Mouse (Mus musculus): ENCODE measurements around the gene Setd1a. TPM values are rescaled to one million over a fixed set of nuclear protein-coding genes. Genes with fewer than 3 reads are reported as not detected.

The Setd1a gene
- polyA plus RNA-seq, 1 experiment from 2014 or later, result 32.6 TPM

DNA sequence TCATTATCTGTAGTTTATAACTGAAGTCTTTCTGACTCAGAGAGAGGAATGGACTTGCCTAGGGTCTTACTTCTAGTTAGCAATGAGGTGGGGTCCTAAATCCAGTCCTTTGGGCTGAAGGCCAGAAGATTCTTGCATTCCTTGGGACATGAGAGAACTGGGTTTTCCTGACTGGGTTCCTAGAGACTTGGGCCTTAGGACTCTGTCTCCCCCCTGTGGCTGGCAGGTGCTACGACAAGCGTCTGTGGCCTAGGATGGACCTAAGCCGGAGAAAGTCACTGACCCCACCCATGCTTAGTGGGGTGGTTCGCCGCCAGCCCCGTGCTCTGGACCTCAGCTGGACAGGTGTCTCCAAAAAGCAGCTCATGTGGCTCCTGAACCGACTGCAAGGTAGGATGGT is 15.4 kb upstream of the Setd1a start:
- 37% methylated on average over 7 of the region's 7 CpGs for WGBS
- H3K4me1 ChIP-seq (ENCODE audit: control insufficient read depth, insufficient read depth, low read length), result no peaks in the 10 kb centered on the region
- ATAC-seq (ENCODE audit: low FRiP score, low TSS enrichment), result 0 out of 2 replicates have a peak, but pooled peaks have one; percentile 76

DNA sequence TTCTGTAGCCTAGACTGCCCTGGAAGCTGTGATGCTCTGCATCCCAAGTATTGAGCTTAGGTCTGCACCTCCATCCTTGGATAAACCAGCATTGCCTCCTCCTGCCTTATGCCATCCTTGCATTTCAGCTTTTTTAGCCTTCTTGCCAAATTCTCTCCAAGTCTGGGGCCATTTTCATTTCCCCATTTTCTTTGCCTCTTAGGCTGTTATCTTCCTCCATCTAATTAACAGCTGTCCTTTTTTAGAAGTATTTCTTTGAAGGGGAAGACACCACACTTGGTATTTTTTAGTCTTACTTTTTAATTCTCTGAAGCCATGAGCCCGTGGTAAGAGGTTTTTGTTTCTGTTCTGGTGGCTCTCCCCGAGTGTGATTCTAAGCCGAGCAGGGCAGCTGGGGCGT is 12.8 kb upstream of the Setd1a start:
- ATAC-seq (ENCODE audit: low FRiP score, low TSS enrichment), result no peak
- Histone ChIP-seq H3K36me3 (ENCODE audit: control insufficient read depth, insufficient read depth, low read length) (peaks cover 72% of the 10 kb centered on the region), H3K27me3 (ENCODE audit: control insufficient read depth, insufficient read depth, low read length) (no peaks in the 10 kb centered on the region), H3K9ac (ENCODE audit: low read depth, low read length) (no peak overlapping the region), H3K9me3 (ENCODE audit: control insufficient read depth, low read length) (no peaks in the 10 kb centered on the region), H3K4me3 (ENCODE audit: low read length) (no peak overlapping the region), H3K4me1 (ENCODE audit: control insufficient read depth, insufficient read depth, low read length) (peaks cover 4% of the 10 kb centered on the region; the same call in 1 of the 2 replicates), H3K27ac (ENCODE audit: low read depth, low read length) (no peak overlapping the region), H3K4me2 (replicated peaks; ENCODE audit: low read depth, low read length) (no peak overlapping the region)
- WGBS, result 92% methylated on average over 4 of the region's 4 CpGs

More for the DNA sequence above, 15.4 kb upstream of the Setd1a start:
- Histone ChIP-seq H3K4me3 (ENCODE audit: low read length) (no peak overlapping the region), H3K36me3 (ENCODE audit: control insufficient read depth, insufficient read depth, low read length) (peaks cover 77% of the 10 kb centered on the region), H3K9ac (ENCODE audit: low read depth, low read length) (no peak overlapping the region), H3K27me3 (ENCODE audit: control insufficient read depth, insufficient read depth, low read length) (no peaks in the 10 kb centered on the region), H3K27ac (ENCODE audit: low read depth, low read length) (no peak overlapping the region), H3K4me2 (replicated peaks; ENCODE audit: low read depth, low read length) (no peak overlapping the region), H3K9me3 (ENCODE audit: control insufficient read depth, low read length) (no peaks in the 10 kb centered on the region)

GRCm38 (mm10) chr7:127765756-127766155 is 10.7 kb upstream of the Setd1a start:
- Histone ChIP-seq H3K4me1 (ENCODE audit: control insufficient read depth, insufficient read depth, low read length) (peaks cover 10% of the 10 kb centered on the region; the same call in 1 of the 2 replicates), H3K27me3 (ENCODE audit: control insufficient read depth, insufficient read depth, low read length) (no peaks in the 10 kb centered on the region), H3K27ac (ENCODE audit: low read depth, low read length) (no peak overlapping the region), H3K4me2 (replicated peaks; ENCODE audit: low read depth, low read length) (no peak overlapping the region), H3K4me3 (ENCODE audit: low read length) (no peak overlapping the region), H3K9ac (ENCODE audit: low read depth, low read length) (no peak overlapping the region), H3K9me3 (ENCODE audit: control insufficient read depth, low read length) (no peaks in the 10 kb centered on the region), H3K36me3 (ENCODE audit: control insufficient read depth, insufficient read depth, low read length) (peaks cover 60% of the 10 kb centered on the region)
- 88% methylated on average over 2 of the region's 2 CpGs for WGBS
- ATAC-seq (ENCODE audit: low FRiP score, low TSS enrichment), result no peak

GRCm38 (mm10) chr7:127766851-127767609 is 9.4 kb upstream of the Setd1a start:
- Histone ChIP-seq H3K4me3 (ENCODE audit: low read length) (no peak overlapping the region), H3K27ac (ENCODE audit: low read depth, low read length) (no peak overlapping the region), H3K36me3 (ENCODE audit: control insufficient read depth, insufficient read depth, low read length) (peaks cover 58% of the 10 kb centered on the region), H3K4me2 (replicated peaks; ENCODE audit: low read depth, low read length) (no peak overlapping the region), H3K4me1 (ENCODE audit: control insufficient read depth, insufficient read depth, low read length) (peaks cover 16% of the 10 kb centered on the region), H3K27me3 (ENCODE audit: control insufficient read depth, insufficient read depth, low read length) (no peaks in the 10 kb centered on the region), H3K9ac (ENCODE audit: low read depth, low read length) (no peak overlapping the region), H3K9me3 (ENCODE audit: control insufficient read depth, low read length) (no peaks in the 10 kb centered on the region)
- ATAC-seq (ENCODE audit: low FRiP score, low TSS enrichment), result no peak
- WGBS, result 80% methylated on average over 17 of the region's 17 CpGs

DNA sequence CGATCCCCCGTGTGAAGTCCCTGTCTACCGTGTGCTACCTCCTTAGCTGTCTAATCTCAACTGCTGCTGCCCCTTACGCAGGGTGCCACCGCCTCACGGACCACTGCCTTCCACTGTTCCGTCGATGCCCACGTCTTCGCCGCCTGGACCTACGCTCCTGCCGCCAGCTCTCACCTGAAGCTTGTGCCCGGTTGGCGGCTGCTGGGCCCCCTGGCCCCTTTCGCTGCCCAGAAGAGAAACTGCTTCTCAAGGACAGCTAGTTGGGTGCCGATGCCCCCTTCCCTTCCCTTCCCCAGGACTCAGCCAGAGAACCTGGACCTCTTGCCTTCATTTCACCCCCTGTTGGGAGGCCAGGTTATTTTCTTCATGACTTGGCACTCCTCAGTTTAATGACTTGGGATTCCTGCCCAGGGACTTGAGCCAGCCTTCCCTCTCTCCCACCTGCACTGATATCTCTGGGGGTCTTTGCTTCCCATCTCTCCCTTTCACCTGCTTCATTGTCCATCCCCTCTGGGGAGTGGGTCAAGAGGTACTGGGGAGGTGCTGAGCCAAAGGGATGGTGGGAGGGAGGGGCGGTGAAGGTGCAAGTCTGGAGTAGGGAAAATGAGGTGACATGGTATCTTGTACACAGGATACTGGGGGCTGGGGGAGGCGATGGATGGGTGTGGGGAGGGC is 8.7 kb upstream of the Setd1a start:
- Histone ChIP-seq H3K9me3 (ENCODE audit: control insufficient read depth, low read length) (no peaks in the 10 kb centered on the region), H3K4me3 (ENCODE audit: low read length) (no peak overlapping the region), H3K4me2 (replicated peaks; ENCODE audit: low read depth, low read length) (no peak overlapping the region), H3K4me1 (ENCODE audit: control insufficient read depth, insufficient read depth, low read length) (peaks cover 16% of the 10 kb centered on the region), H3K36me3 (ENCODE audit: control insufficient read depth, insufficient read depth, low read length) (peaks cover 52% of the 10 kb centered on the region), H3K27ac (ENCODE audit: low read depth, low read length) (no peak overlapping the region), H3K9ac (ENCODE audit: low read depth, low read length) (no peak overlapping the region), H3K27me3 (ENCODE audit: control insufficient read depth, insufficient read depth, low read length) (no peaks in the 10 kb centered on the region)
- WGBS, result 93% methylated on average over 19 of the region's 19 CpGs
- no peak for ATAC-seq (ENCODE audit: low FRiP score, low TSS enrichment)

GRCm38 (mm10) chr7:127768346-127768996 is 8.0 kb upstream of the Setd1a start:
- H3K4me1 ChIP-seq (ENCODE audit: control insufficient read depth, insufficient read depth, low read length), result peaks cover 16% of the 10 kb centered on the region
- no peaks in the 10 kb centered on the region for H3K9me3 ChIP-seq (ENCODE audit: control insufficient read depth, low read length)
- 0 out of 2 replicates have a peak overlapping the region, but pooled peaks have one; percentile 47 for H3K27ac ChIP-seq (ENCODE audit: low read depth, low read length)
- no peak overlapping the region for H3K4me3 ChIP-seq (ENCODE audit: low read length)
- H3K9ac ChIP-seq (ENCODE audit: low read depth, low read length), result no peak overlapping the region
- no peaks in the 10 kb centered on the region for H3K27me3 ChIP-seq (ENCODE audit: control insufficient read depth, insufficient read depth, low read length)
- 53% methylated on average over 13 of the region's 13 CpGs for WGBS
- H3K4me2 ChIP-seq (replicated peaks; ENCODE audit: low read depth, low read length), result no peak overlapping the region
- no peak for ATAC-seq (ENCODE audit: low FRiP score, low TSS enrichment)
- peaks cover 47% of the 10 kb centered on the region for H3K36me3 ChIP-seq (ENCODE audit: control insufficient read depth, insufficient read depth, low read length)

DNA sequence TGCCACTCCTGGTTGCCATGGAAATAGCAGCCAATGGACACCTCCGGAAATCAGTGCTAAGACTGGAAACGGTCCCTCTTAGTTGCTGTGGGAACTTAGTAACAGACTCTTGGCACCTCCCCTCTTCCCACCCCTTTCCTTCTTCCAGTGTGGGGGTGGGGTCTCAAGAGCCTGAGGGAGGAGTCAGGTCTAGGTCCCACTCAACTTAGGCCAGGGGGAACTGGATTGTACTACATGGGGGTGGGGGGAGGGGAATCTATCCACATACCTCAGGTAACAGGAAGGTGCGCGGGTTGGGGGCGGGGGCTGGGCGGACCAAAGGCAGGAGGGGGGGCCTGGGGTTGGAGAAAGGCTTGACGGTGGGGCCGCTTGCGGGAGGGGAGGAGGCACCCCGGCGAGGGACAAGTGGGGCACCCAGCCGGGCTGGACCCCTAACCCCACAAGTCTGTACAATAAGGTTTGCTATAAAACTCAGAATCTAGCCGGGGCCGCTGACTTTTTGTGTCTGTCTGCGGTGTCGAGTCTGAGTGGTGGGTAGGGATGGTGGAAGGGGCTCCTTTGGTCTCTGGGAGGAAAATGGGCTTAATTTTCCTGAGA is 7.4 kb upstream of the Setd1a start:
- Histone ChIP-seq H3K36me3 (ENCODE audit: control insufficient read depth, insufficient read depth, low read length) (peaks cover 41% of the 10 kb centered on the region), H3K9ac (ENCODE audit: low read depth, low read length) (peak overlapping the region; percentile 69), H3K4me1 (ENCODE audit: control insufficient read depth, insufficient read depth, low read length) (peaks cover 16% of the 10 kb centered on the region), H3K9me3 (ENCODE audit: control insufficient read depth, low read length) (no peaks in the 10 kb centered on the region), H3K4me2 (replicated peaks; ENCODE audit: low read depth, low read length) (peak overlapping the region; percentile 89), H3K27me3 (ENCODE audit: control insufficient read depth, insufficient read depth, low read length) (no peaks in the 10 kb centered on the region), H3K27ac (ENCODE audit: low read depth, low read length) (peak overlapping the region; percentile 94), H3K4me3 (ENCODE audit: low read length) (peak overlapping the region; percentile 47)
- under 1% methylated on average over 16 of the region's 16 CpGs for WGBS
- peak; percentile 91 for ATAC-seq (ENCODE audit: low FRiP score, low TSS enrichment)

GRCm38 (mm10) chr7:127769651-127770038 is 6.8 kb upstream of the Setd1a start, which contains the start of gene Orai3:
Gene Orai3, plus strand, starts transcription at chr7:127769815.
- ATAC-seq (ENCODE audit: low FRiP score, low TSS enrichment), result peak; percentile 77
- peaks cover 36% of the 10 kb centered on the region for H3K36me3 ChIP-seq (ENCODE audit: control insufficient read depth, insufficient read depth, low read length)
- no peaks in the 10 kb centered on the region for H3K9me3 ChIP-seq (ENCODE audit: control insufficient read depth, low read length)
- H3K4me1 ChIP-seq (ENCODE audit: control insufficient read depth, insufficient read depth, low read length), result peaks cover 16% of the 10 kb centered on the region
- peak within 1 kb of the TSS; percentile 47 for H3K4me3 ChIP-seq (ENCODE audit: low read length)
- peak within 1 kb of the TSS; percentile 94 for H3K27ac ChIP-seq (ENCODE audit: low read depth, low read length)
- H3K27me3 ChIP-seq (ENCODE audit: control insufficient read depth, insufficient read depth, low read length), result no peaks in the 10 kb centered on the region
- WGBS, result under 1% methylated on average over 24 of the region's 24 CpGs
- H3K4me2 ChIP-seq (replicated peaks; ENCODE audit: low read depth, low read length), result peak within 1 kb of the TSS; percentile 89
- peak within 1 kb of the TSS; percentile 69 for H3K9ac ChIP-seq (ENCODE audit: low read depth, low read length)

Data from kidney, embryonic 14.5 days (tissue).